ENCODE assay signal across 9 mouse cellular contexts in genomic region chr9:117072433-117073099, GRCm38 (mm10).
DNase-seq lines count a peak whose midpoint lies in the region; ATAC-seq and TF ChIP-seq lines count a peak whose summit lies in the region.
"Had no signal": no experiment of that assay in that cellular context is flagged by ENCODE, and none has a peak within 500 bp of the region (broad histone marks: within the 10 kb centered on the region; RNA-seq: fewer than 3 reads in every experiment).

No protein-coding gene starts in this region.

- no peaks in the 10 kb centered on the region for H3K36me3 ChIP-seq in lung, embryonic 15.5 days
- H3K36me3 ChIP-seq in hindbrain, embryonic 12.5 days: no peaks in the 10 kb centered on the region
- H3K36me3 ChIP-seq: liver, embryonic 12.5 days had no signal

- DNase-seq in lung, adult 2 months: no peak
- peak; percentile 61 for DNase-seq in embryo, embryonic 10.5 days (ENCODE audit: low spot score)
- DNase-seq in lung, postnatal 25 days (ENCODE audit: low spot score): peak; percentile 63
- DNase-seq: gastrocnemius, postnatal 14 days had no signal

- 12% methylated on average over 2 of the region's 2 CpGs for WGBS in lung, embryonic 15.5 days
- WGBS in lung, adult 2 months: 39% methylated on average over 2 of the region's 2 CpGs
- 39% methylated on average over 2 of the region's 2 CpGs for WGBS in hindbrain, embryonic 12.5 days

- no peak overlapping the region for H3K4me2 ChIP-seq in lung, embryonic 15.5 days
- H3K4me2 ChIP-seq in hindbrain, embryonic 12.5 days (replicated peaks): no peak overlapping the region
- H3K4me2 ChIP-seq: liver, embryonic 12.5 days had no signal

- no peaks in the 10 kb centered on the region for H3K9me3 ChIP-seq in lung, embryonic 15.5 days
- no peaks in the 10 kb centered on the region for H3K9me3 ChIP-seq in hindbrain, embryonic 12.5 days (replicated peaks)
- H3K9me3 ChIP-seq: liver, embryonic 12.5 days had no signal

- H3K27ac ChIP-seq in lung, embryonic 15.5 days: peak overlapping the region; percentile 68
- H3K27ac ChIP-seq in hindbrain, embryonic 12.5 days: peak overlapping the region; percentile 67
- H3K27ac ChIP-seq: liver, embryonic 12.5 days had no signal

- TF ChIP-seq CTCF in lung, adult 2 months (IDR thresholded peaks at IDR 0.05; ENCODE audit: insufficient read depth, low read length): no peak

- H3K27me3 ChIP-seq in lung, embryonic 15.5 days: no peaks in the 10 kb centered on the region
- H3K27me3 ChIP-seq in hindbrain, embryonic 12.5 days: no peaks in the 10 kb centered on the region
- H3K27me3 ChIP-seq: liver, embryonic 12.5 days had no signal

- no peak overlapping the region for H3K4me3 ChIP-seq in lung, embryonic 15.5 days
- H3K4me3 ChIP-seq in lung, adult 2 months (replicated peaks; ENCODE audit: extremely low read depth, low read depth, low read length): no peak overlapping the region
- no peak overlapping the region for H3K4me3 ChIP-seq in hindbrain, embryonic 12.5 days
- H3K4me3 ChIP-seq: liver, embryonic 12.5 days had no signal

- TF ChIP-seq POLR2A in lung, adult 2 months (IDR thresholded peaks at IDR 0.05; ENCODE audit: borderline replicate concordance, extremely low read depth, low read depth, low read length): no peak

- peaks cover 65% of the 10 kb centered on the region for H3K4me1 ChIP-seq in lung, embryonic 15.5 days
- peaks cover 9% of the 10 kb centered on the region for H3K4me1 ChIP-seq in lung, adult 2 months (ENCODE audit: control insufficient read depth, insufficient read depth, low read length)
- peaks cover 11% of the 10 kb centered on the region for H3K4me1 ChIP-seq in hindbrain, embryonic 12.5 days

- ATAC-seq in lung, embryonic 15.5 days (ENCODE audit: borderline replicate concordance, extremely low read depth, low FRiP score, low TSS enrichment): 0 out of 2 replicates have a peak, but pooled peaks have one; percentile 49
- peak; percentile 66 for ATAC-seq in hindbrain, embryonic 12.5 days (ENCODE audit: low FRiP score)
- no peak for ATAC-seq in CD4-positive, CD25-positive, alpha-beta regulatory T cell, adult 4 months
- no peak for ATAC-seq in erythroblast, adult 5-6 weeks (replicated peaks; ENCODE audit: low FRiP score, poor library complexity, severe bottlenecking)
- ATAC-seq: liver, embryonic 12.5 days had no signal

- H3K9ac ChIP-seq in lung, embryonic 15.5 days: no peak overlapping the region
- H3K9ac ChIP-seq in hindbrain, embryonic 12.5 days: no peak overlapping the region
- H3K9ac ChIP-seq: liver, embryonic 12.5 days had no signal

Comparison
In these comparisons a context has a peak if more than half of its experiments do, and no peak if none do; other contexts are left out.
1. ATAC-seq: peak in lung, embryonic 15.5 days (single experiment) and hindbrain, embryonic 12.5 days (single experiment); none in CD4-positive, CD25-positive, alpha-beta regulatory T cell, adult 4 months (single experiment) and erythroblast, adult 5-6 weeks (single experiment).